Mouse (Mus musculus): ENCODE data around the gene Cldn10. TPM values are rescaled to one million over a fixed set of nuclear protein-coding genes. Genes with fewer than 3 reads are reported as not detected.

Gene Cldn10
- polyA plus RNA-seq, 1 experiment from 2014 or later = 72.3 TPM

DNA sequence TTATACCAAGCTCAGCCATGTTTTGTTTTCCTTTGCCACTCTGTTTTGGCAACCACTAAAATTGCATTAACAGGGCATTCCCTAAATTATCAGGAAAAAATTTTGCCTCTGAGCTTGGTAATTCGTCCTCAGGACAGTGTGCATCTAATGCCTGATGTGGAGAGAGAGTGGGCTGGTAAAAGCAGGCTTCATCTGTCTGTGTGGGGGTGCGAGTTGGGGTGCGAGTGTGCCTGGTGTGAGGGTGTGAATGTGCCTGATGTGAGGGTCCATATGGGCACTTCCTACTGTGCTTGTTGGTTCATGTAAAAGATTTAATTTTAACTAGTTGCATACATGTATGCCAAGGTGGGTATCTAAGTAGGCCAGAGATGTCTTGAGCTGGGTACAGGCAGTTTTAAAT lies 115.7 kb downstream of the Cldn10 start:
- no peak for ATAC-seq (ENCODE audit: borderline replicate concordance, extremely low read depth, low FRiP score, low TSS enrichment)
- H3K4me2 ChIP-seq = no peak overlapping the region
- no peaks in the 10 kb centered on the region for H3K4me1 ChIP-seq
- H3K4me3 ChIP-seq = no peak overlapping the region
- no peaks in the 10 kb centered on the region for H3K9me3 ChIP-seq
- no peak overlapping the region for H3K9ac ChIP-seq
- peaks cover 44% of the 10 kb centered on the region for H3K36me3 ChIP-seq
- H3K27ac ChIP-seq = no peak overlapping the region
- 85% methylated on average over 3 of the region's 3 CpGs for WGBS
- no peaks in the 10 kb centered on the region for H3K27me3 ChIP-seq

DNA sequence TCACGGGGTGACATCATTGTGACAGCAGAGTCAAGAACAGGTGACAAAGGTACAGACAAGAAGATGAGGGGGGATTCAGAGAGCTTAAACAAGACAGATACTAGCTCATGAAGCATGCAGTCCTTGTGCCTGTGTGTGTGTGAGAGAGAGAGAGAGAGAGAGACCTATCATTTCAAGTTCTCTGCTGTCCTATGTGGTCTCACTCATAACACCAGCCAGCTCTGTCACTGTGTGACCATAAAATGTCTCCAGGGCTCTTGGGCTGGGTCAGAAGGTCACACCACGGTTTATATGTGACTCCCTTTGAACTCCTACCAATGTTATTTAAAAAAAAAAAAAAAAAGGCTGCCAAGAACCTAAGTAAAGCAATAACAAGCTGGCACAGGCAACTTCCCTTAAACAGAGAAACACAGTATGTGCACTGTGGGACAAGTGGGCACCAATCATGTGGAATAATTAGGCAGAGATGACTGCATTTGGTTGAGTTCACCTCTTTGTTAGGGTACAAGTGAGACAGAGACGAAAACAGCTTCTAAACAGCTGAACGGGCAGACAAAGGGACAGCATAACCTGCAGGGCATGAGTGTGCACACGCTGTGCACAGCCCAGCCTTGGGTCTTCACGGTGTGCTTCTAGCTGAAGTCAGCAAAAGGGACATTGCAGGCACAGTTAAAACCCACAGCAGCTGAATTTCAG lies 116.3 kb downstream of the Cldn10 start:
- no peak overlapping the region for H3K4me3 ChIP-seq
- H3K4me1 ChIP-seq = no peaks in the 10 kb centered on the region
- no peak overlapping the region for H3K27ac ChIP-seq
- H3K9me3 ChIP-seq = no peaks in the 10 kb centered on the region
- WGBS = 56% methylated on average over 6 of the region's 6 CpGs
- peaks cover 42% of the 10 kb centered on the region for H3K36me3 ChIP-seq
- no peaks in the 10 kb centered on the region for H3K27me3 ChIP-seq
- no peak overlapping the region for H3K4me2 ChIP-seq
- ATAC-seq (ENCODE audit: borderline replicate concordance, extremely low read depth, low FRiP score, low TSS enrichment) = no peak
- no peak overlapping the region for H3K9ac ChIP-seq

DNA sequence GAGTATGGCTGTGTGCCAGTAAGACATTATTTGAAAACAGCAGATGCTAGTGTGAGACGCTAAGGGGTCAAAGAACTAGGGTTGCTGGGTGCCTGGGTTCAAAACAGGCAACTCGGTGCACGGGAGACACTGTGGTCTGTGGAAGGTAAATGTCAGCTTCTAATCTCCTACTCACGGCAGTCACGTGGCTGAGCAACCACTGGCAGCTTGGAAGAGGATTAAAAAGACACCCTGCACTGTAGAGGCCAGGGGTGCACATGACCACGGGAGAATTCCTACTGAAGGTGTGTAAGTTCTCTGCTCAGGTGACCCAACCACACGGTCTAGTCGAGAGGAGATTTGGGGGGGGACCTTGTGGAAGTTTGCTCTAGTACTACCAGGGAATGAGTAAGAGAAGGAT lies 119.9 kb downstream of the Cldn10 start:
- Histone ChIP-seq H3K36me3 (peaks cover 16% of the 10 kb centered on the region), H3K9ac (no peak overlapping the region), H3K4me3 (no peak overlapping the region), H3K27ac (no peak overlapping the region), H3K27me3 (no peaks in the 10 kb centered on the region), H3K4me2 (no peak overlapping the region), H3K9me3 (no peaks in the 10 kb centered on the region), H3K4me1 (peaks cover 17% of the 10 kb centered on the region; the same call in 1 of the 2 replicates)
- no peak for ATAC-seq (ENCODE audit: borderline replicate concordance, extremely low read depth, low FRiP score, low TSS enrichment)
- 57% methylated on average over 8 of the region's 8 CpGs for WGBS

DNA sequence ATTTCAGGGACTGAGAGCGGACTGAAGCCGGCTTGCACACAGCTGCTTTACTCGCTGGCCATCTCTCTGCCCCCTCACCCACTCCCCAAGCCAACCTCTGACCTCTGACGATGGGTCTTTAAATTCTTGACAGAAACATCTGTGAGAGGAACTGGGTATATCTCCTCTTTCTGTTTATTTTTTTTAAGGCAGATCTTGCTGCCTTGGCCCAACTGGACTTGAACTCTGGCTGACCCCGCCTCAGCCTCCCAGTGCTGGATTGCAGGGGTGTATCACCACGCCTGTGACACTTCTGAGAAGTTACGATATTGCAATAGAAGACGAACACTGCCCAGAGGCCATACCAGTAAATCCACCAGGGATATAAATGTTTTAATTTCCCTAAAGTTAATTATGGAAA lies 122.2 kb downstream of the Cldn10 start:
- Histone ChIP-seq H3K27ac (peak overlapping the region; percentile 75), H3K27me3 (no peaks in the 10 kb centered on the region), H3K9me3 (no peaks in the 10 kb centered on the region), H3K4me1 (peaks cover 17% of the 10 kb centered on the region; the same call in 1 of the 2 replicates), H3K4me3 (no peak overlapping the region), H3K4me2 (peak overlapping the region; percentile 37; the same call in 1 of the 2 replicates), H3K36me3 (peaks cover 5% of the 10 kb centered on the region; the same call in 1 of the 2 replicates), H3K9ac (no peak overlapping the region)
- ATAC-seq (ENCODE audit: borderline replicate concordance, extremely low read depth, low FRiP score, low TSS enrichment) = peak; percentile 51; the same call in 1 of the 2 replicates
- WGBS = 47% methylated on average over 8 of the region's 8 CpGs

DNA sequence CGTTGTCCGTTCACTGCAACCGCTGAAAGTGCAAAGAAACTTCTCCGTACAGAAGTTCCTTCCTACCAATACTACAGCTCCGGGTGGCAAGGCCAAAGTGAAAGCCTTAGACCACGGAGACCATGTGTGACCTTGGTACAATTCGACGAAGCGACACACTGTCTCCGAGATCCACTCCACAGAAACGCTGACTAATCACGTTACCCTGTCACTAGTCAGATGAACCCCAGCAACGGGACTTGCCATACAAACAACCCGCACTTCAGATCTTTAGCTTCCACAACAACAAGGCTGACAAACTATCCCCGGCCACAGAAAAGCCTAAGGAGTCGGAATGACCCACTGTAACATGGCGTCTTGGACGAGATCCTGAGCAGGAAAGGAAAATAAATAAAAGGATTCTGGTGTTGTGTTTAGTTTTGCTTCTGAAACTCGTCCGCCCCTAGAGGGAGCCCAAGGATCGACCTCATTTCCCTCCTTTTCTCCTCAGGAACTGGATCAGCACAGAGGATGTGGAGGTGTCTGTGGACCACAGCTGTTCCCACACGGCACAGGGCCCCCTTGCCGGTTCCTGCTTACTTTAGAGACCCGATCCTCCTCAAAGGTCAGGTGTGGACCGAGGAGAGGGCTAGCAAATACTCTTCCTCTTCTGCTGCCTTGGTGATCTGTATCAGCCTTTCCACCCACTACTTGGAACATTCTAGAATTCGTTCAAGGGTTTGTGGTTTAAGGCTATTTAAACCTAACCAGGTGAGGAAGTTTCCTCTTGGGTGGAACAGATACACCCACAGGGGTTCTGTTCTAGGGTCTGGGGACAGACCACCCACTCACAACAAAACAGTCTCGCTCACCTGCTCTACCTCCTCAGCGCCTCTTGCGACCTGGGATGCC lies 122.9 kb downstream of the Cldn10 start:
- Histone ChIP-seq H3K4me2 (peak overlapping the region; percentile 37), H3K4me3 (0 out of 2 replicates have a peak overlapping the region, but pooled peaks have one; percentile 16), H3K27me3 (no peaks in the 10 kb centered on the region), H3K36me3 (peaks cover 5% of the 10 kb centered on the region; the same call in 1 of the 2 replicates), H3K9me3 (no peaks in the 10 kb centered on the region), H3K4me1 (peaks cover 17% of the 10 kb centered on the region; the same call in 1 of the 2 replicates), H3K27ac (peak overlapping the region; percentile 75), H3K9ac (no peak overlapping the region; the same call in 1 of the 2 replicates)
- WGBS = 36% methylated on average over 29 of the region's 29 CpGs
- peak; percentile 60; the same call in 1 of the 2 replicates for ATAC-seq (ENCODE audit: borderline replicate concordance, extremely low read depth, low FRiP score, low TSS enrichment)

DNA sequence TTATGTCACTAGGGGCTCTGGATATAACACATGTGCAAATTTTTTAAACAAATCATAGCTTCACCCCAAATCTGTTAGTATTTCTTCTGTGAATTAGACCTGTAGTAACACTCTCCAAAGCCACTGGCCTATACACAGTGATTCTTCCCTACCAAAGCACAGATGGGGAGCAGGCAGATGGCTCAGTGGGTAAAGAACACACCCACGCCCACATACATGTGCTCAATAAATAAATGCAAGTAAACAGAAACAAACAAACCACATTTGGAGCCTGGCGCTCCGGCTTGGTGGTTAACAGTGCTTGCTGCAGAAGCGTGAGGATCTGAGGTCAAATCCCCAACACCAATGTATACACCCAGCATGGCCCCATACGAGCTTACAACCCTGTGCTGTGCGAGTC lies 123.8 kb downstream of the Cldn10 start:
- Histone ChIP-seq H3K4me3 (no peak overlapping the region), H3K4me2 (no peak overlapping the region), H3K27ac (no peak overlapping the region), H3K36me3 (peaks cover 5% of the 10 kb centered on the region; the same call in 1 of the 2 replicates), H3K4me1 (peaks cover 17% of the 10 kb centered on the region; the same call in 1 of the 2 replicates), H3K27me3 (no peaks in the 10 kb centered on the region), H3K9ac (no peak overlapping the region), H3K9me3 (no peaks in the 10 kb centered on the region)
- no peak for ATAC-seq (ENCODE audit: borderline replicate concordance, extremely low read depth, low FRiP score, low TSS enrichment)
- WGBS = 85% methylated on average over 6 of the region's 6 CpGs

DNA sequence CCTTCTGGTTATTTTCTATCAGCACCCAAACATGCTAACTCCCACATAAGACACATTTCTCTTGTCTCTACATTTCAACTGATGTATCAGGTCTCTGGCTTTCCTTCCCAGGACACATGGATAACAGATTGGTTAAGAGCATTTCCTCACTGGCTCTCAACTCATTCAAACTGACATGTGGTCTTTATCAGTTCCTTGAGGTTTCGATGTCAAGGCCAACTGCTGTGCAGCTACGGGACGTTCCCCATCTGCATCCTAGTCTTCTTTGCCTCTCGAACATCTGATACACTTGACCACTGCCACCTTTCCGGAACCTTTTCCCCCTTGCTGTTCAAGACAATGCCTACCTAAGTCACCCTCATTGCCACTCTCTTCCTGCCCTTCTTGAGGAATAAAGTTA lies 125.9 kb downstream of the Cldn10 start:
- 53% methylated on average over 5 of the region's 5 CpGs for WGBS
- no peak overlapping the region for H3K9ac ChIP-seq
- no peak for ATAC-seq (ENCODE audit: borderline replicate concordance, extremely low read depth, low FRiP score, low TSS enrichment)
- H3K27me3 ChIP-seq = no peaks in the 10 kb centered on the region
- H3K9me3 ChIP-seq = no peaks in the 10 kb centered on the region
- H3K4me3 ChIP-seq = no peak overlapping the region
- peaks cover 17% of the 10 kb centered on the region; the same call in 1 of the 2 replicates for H3K4me1 ChIP-seq
- H3K36me3 ChIP-seq = peaks cover 7% of the 10 kb centered on the region; the same call in 1 of the 2 replicates
- no peak overlapping the region for H3K4me2 ChIP-seq
- H3K27ac ChIP-seq = no peak overlapping the region

DNA sequence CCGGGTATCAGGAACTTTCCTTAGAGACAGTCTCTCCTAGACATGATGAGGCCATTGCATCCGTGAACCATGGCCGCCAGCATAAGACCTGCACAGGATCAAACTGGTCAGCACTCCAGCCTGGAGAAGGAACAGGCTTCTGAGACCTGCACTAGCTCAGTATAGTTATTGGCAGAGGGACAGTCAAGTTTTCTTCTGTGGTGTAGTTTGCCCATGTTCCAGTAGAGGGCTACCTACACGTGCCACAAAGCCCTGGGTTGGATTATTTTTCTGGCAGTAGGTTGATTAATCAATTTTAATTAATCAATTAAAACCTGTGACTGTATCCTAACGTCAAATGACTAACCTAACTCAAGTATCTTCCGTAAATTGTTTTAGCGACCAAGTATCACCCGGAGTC lies 131.3 kb downstream of the Cldn10 start:
- no peak overlapping the region for H3K9ac ChIP-seq
- WGBS = 66% methylated on average over 8 of the region's 8 CpGs

DNA sequence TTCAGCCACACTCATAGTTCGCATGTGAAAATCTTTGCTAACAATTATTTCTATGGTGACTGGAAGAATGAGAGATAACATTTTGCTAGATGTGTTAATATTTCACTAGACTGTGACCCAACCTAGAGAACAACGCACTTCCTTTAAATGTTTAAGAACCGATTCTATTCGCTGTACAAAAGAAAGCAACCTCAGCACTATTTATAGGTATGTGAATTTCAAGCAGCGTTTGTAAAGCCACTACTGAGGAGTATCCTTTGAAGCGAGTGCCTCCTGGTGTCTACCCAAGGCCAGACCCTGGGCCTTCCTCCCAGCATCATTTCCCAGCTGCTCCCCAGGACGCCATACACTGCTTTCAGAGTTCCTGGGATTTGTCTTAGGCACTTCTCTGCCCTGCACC lies 132.9 kb downstream of the Cldn10 start:
- no peak overlapping the region for H3K4me3 ChIP-seq
- 33% methylated on average over 7 of the region's 7 CpGs for WGBS
- H3K9me3 ChIP-seq = no peaks in the 10 kb centered on the region
- H3K9ac ChIP-seq = no peak overlapping the region
- H3K27ac ChIP-seq = no peak overlapping the region
- ATAC-seq (ENCODE audit: borderline replicate concordance, extremely low read depth, low FRiP score, low TSS enrichment) = no peak
- peaks cover 41% of the 10 kb centered on the region for H3K4me1 ChIP-seq
- no peak overlapping the region for H3K4me2 ChIP-seq
- H3K36me3 ChIP-seq = peaks cover 4% of the 10 kb centered on the region; the same call in 1 of the 2 replicates
- peaks cover 8% of the 10 kb centered on the region; the same call in 1 of the 2 replicates for H3K27me3 ChIP-seq

More for the DNA sequence above, 131.3 kb downstream of the Cldn10 start:
- Histone ChIP-seq H3K9me3 (no peaks in the 10 kb centered on the region), H3K27ac (no peak overlapping the region), H3K36me3 (peaks cover 4% of the 10 kb centered on the region; the same call in 1 of the 2 replicates), H3K4me3 (no peak overlapping the region), H3K27me3 (peaks cover 8% of the 10 kb centered on the region; the same call in 1 of the 2 replicates), H3K4me2 (no peak overlapping the region), H3K4me1 (peaks cover 29% of the 10 kb centered on the region)
- ATAC-seq (ENCODE audit: borderline replicate concordance, extremely low read depth, low FRiP score, low TSS enrichment) = no peak

DNA sequence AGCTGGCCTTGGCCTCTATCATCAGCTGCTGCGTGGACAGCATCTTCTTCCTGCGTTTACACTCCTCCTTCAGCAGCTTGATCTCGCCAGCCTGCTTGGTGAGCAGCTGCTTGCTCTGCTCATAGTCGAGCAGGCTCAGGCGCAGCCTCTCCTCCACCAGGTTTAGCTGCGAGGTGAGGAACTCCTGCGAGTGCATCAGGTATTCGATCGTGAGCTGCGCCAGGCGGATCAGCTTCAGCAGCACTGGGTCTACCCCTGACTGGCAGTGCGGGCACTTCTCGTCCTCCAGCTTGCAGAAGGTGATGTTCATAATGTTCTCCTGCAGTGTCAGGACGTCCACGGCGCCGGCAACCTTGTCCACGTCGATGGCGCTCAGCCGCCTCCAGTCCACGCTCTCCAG lies 134.5 kb downstream of the Cldn10 start:
- no peak overlapping the region for H3K27ac ChIP-seq
- peak overlapping the region; percentile 32 for H3K4me3 ChIP-seq
- peak overlapping the region; percentile 10; the same call in 1 of the 2 replicates for H3K9ac ChIP-seq
- H3K9me3 ChIP-seq = no peaks in the 10 kb centered on the region
- 20% methylated on average over 22 of the region's 22 CpGs for WGBS
- H3K4me1 ChIP-seq = peaks cover 46% of the 10 kb centered on the region
- H3K4me2 ChIP-seq = peak overlapping the region; percentile 92
- H3K27me3 ChIP-seq = peaks cover 8% of the 10 kb centered on the region; the same call in 1 of the 2 replicates
- no peak for ATAC-seq (ENCODE audit: borderline replicate concordance, extremely low read depth, low FRiP score, low TSS enrichment)
- no peaks in the 10 kb centered on the region; the same call in 1 of the 2 replicates for H3K36me3 ChIP-seq

DNA sequence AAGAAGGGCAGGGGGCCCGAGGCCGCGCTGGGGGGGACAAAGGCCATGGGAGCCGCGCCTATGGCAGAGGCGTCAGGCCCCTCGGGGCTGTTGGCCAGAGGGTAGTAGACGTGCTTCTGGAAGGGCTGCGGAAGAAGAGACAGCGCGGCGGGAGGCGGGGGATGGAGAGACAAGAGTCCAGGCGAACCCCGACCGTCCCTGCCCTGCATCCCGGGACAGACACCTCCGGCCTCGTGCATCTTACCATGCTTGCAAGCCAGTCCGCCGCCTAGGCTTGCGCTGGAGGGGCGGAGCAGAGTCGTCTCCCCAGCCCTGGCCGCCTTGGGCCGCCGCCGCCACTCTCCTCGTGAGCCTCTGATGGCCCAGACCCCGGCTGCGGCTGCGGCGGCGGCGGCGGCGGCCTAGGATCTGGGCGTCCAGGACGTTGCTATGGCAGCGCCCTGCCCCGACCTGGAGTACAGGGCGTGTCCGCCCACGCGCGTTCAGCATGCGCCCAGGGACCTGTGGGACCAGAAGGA lies 135.0 kb downstream of the Cldn10 start:
- peak; percentile 56 for ATAC-seq (ENCODE audit: borderline replicate concordance, extremely low read depth, low FRiP score, low TSS enrichment)
- Histone ChIP-seq H3K9ac (peak overlapping the region; percentile 10; the same call in 1 of the 2 replicates), H3K27me3 (peaks cover 8% of the 10 kb centered on the region; the same call in 1 of the 2 replicates), H3K9me3 (no peaks in the 10 kb centered on the region), H3K4me2 (peak overlapping the region; percentile 92), H3K36me3 (no peaks in the 10 kb centered on the region; the same call in 1 of the 2 replicates), H3K27ac (no peak overlapping the region), H3K4me3 (peak overlapping the region; percentile 32), H3K4me1 (peaks cover 46% of the 10 kb centered on the region)
- 2% methylated on average over 47 of the region's 47 CpGs for WGBS
